Mouse (Mus musculus) megakaryocyte, embryonic 14.5 days (primary cell): ENCODE measurements around the gene Mmel1.

Experiments used
- FLI1 ChIP-seq: IDR thresholded peaks from 2 replicates; pipeline ENCODE4 v1.6.1; 2012; ENCODE audit warnings: low read length, inconsistent platforms, mixed read lengths
- GATA1 ChIP-seq: IDR thresholded peaks from 3 replicates; pipeline ENCODE4 v1.6.1; 2012; ENCODE audit warnings: mixed read lengths, low read length, inconsistent platforms, borderline replicate concordance

GRCm38 (mm10) chr4:154907833-154908232 lies 38.4 kb downstream of the Mmel1 start:
- TF ChIP-seq GATA1 (no peak), FLI1 (no peak)
